Mouse (Mus musculus) hindbrain, embryonic 14.5 days (tissue): ENCODE data around the gene Mrps36. TPM values are rescaled to one million over a fixed set of nuclear protein-coding genes. Genes with fewer than 3 reads are reported as not detected.

Experiments used
- ATAC-seq: fragments of 200-750 bp; cut with Nextera tagmentation; 2 replicates; pipeline ENCODE4 v1.8.0; 2017; ENCODE audit warnings: moderate number of reproducible peaks, mild to moderate bottlenecking, moderate TSS enrichment, moderate library complexity; ENCODE audit not compliant: low FRiP score
- DNase-seq: peaks from one replicate; pipeline ENCODE4 v3.0.0-alpha.2; 2015; ENCODE audit warnings: low spot score
- H3K27ac ChIP-seq: fragments of 300-500 bp; sonication (generic); 2 replicates; pipeline ENCODE4 v1.5.1; 2014; ENCODE audit warnings: mild to moderate bottlenecking, moderate library complexity
- H3K27me3 ChIP-seq: fragments of 300-500 bp; sonication (generic); 2 replicates; pipeline ENCODE4 v1.6.1; 2014; ENCODE audit warnings: mild to moderate bottlenecking, low read length, mixed read lengths; ENCODE audit not compliant: control insufficient read depth, insufficient read depth
- H3K36me3 ChIP-seq: fragments of 300-500 bp; sonication (generic); replicated peaks from 2 replicates; pipeline ENCODE4 v1.6.1; 2014; ENCODE audit not compliant: control insufficient read depth, insufficient read depth
- H3K4me1 ChIP-seq: fragments of 300-500 bp; sonication (generic); replicated peaks from 2 replicates; pipeline ENCODE4 v1.6.1; 2014; ENCODE audit warnings: antibody characterized with exemption, low read length, mixed read lengths; ENCODE audit not compliant: control insufficient read depth, insufficient read depth
- H3K4me2 ChIP-seq: fragments of 300-500 bp; sonication (generic); replicated peaks from 2 replicates; pipeline ENCODE4 v1.6.1; 2014; ENCODE audit warnings: mild to moderate bottlenecking, moderate library complexity
- H3K4me3 ChIP-seq: fragments of 300-500 bp; sonication (generic); replicated peaks from 2 replicates; pipeline ENCODE4 v1.5.1; 2014; ENCODE audit warnings: mild to moderate bottlenecking, low read length
- H3K9ac ChIP-seq: fragments of 300-500 bp; sonication (generic); 2 replicates; pipeline ENCODE4 v1.6.1; 2014
- H3K9me3 ChIP-seq: fragments of 300-500 bp; sonication (generic); 2 replicates; pipeline ENCODE4 v1.6.1; 2016; ENCODE audit warnings: low read length; ENCODE audit not compliant: control insufficient read depth
- WGBS: fragments of 180-500 bp; shearing (Covaris S2); extraction: QIAGEN DNeasy Blood & Tissue Kit; methylation state at CpG from one replicate; pipeline ENCODE4 v1.1.7; 2014; 5-methylcytosine and 5-hydroxymethylcytosine counted together
- polyA plus RNA-seq: library from polyadenylated mRNA; unstranded; fragments of >200 nt; fragmentation: Nextera tagmentation; extraction: Ambion mirVana; gene quantifications from 2 replicates; pipeline ENCODE4 v1.2.1, GENCODE M21; 2014

The Mrps36 gene
- polyA plus RNA-seq, 1 experiment from 2014 or later = 169 TPM

GRCm38 (mm10) chr13:100728086-100728485, 16.4 kb downstream of the Mrps36 start:
- no peak overlapping the region for H3K4me3 ChIP-seq
- H3K4me2 ChIP-seq = no peak overlapping the region
- H3K9ac ChIP-seq = no peak overlapping the region
- peaks cover 12% of the 10 kb centered on the region for H3K4me1 ChIP-seq
- H3K36me3 ChIP-seq = peaks cover 17% of the 10 kb centered on the region
- ATAC-seq (no peak), DNase-seq (no peak)
- H3K9me3 ChIP-seq = no peaks in the 10 kb centered on the region
- 96% methylated on average over 5 of the region's 5 CpGs for WGBS
- no peak overlapping the region for H3K27ac ChIP-seq
- no peaks in the 10 kb centered on the region for H3K27me3 ChIP-seq

- Histone ChIP-seq H3K9me3 (no peaks in the 10 kb centered on the region), H3K4me3 (no peak overlapping the region), H3K27me3 (no peaks in the 10 kb centered on the region), H3K4me1 (peaks cover 12% of the 10 kb centered on the region), H3K27ac (no peak overlapping the region), H3K4me2 (no peak overlapping the region), H3K9ac (no peak overlapping the region), H3K36me3 (peaks cover 40% of the 10 kb centered on the region)
- 92% methylated on average over 10 of the region's 10 CpGs for WGBS
- no peak for DNase-seq
- no peak for ATAC-seq
Measured at GRCm38 (mm10) chr13:100725194-100725593, 19.3 kb downstream of the Mrps36 start.

- Histone ChIP-seq H3K4me1 (peaks cover 4% of the 10 kb centered on the region), H3K9ac (no peak overlapping the region), H3K4me3 (no peak overlapping the region), H3K36me3 (peaks cover 49% of the 10 kb centered on the region), H3K27ac (0 out of 2 replicates have a peak overlapping the region, but pooled peaks have one; percentile 46), H3K27me3 (no peaks in the 10 kb centered on the region), H3K9me3 (no peaks in the 10 kb centered on the region), H3K4me2 (no peak overlapping the region)
- WGBS = 66% methylated on average over 7 of the region's 7 CpGs
- DNase-seq (peak; percentile 39), ATAC-seq (peak; percentile 27; the same call in 1 of the 2 replicates)
Measured at GRCm38 (mm10) chr13:100724051-100724754, 20.3 kb downstream of the Mrps36 start.

GRCm38 (mm10) chr13:100721656-100722055, 22.8 kb downstream of the Mrps36 start:
- Histone ChIP-seq H3K27ac (no peak overlapping the region), H3K36me3 (peaks cover 55% of the 10 kb centered on the region), H3K9me3 (no peaks in the 10 kb centered on the region), H3K9ac (no peak overlapping the region), H3K4me3 (no peak overlapping the region), H3K27me3 (no peaks in the 10 kb centered on the region), H3K4me1 (no peaks in the 10 kb centered on the region), H3K4me2 (no peak overlapping the region)
- 95% methylated on average over 5 of the region's 5 CpGs for WGBS
- no peak for DNase-seq
- no peak for ATAC-seq

- Histone ChIP-seq H3K36me3 (peaks cover 90% of the 10 kb centered on the region), H3K4me2 (no peak overlapping the region), H3K9me3 (no peaks in the 10 kb centered on the region), H3K27ac (no peak overlapping the region), H3K4me3 (no peak overlapping the region), H3K27me3 (no peaks in the 10 kb centered on the region), H3K9ac (no peak overlapping the region), H3K4me1 (no peaks in the 10 kb centered on the region)
- 94% methylated on average over 6 of the region's 6 CpGs for WGBS
- ATAC-seq (no peak), DNase-seq (no peak)
Measured at GRCm38 (mm10) chr13:100715467-100715866, 29.0 kb downstream of the Mrps36 start.

GRCm38 (mm10) chr13:100706206-100706605, 38.3 kb downstream of the Mrps36 start:
- H3K9ac ChIP-seq = no peak overlapping the region
- no peak overlapping the region for H3K27ac ChIP-seq
- H3K9me3 ChIP-seq = no peaks in the 10 kb centered on the region
- DNase-seq (no peak), ATAC-seq (no peak)
- H3K4me1 ChIP-seq = no peaks in the 10 kb centered on the region
- no peak overlapping the region for H3K4me2 ChIP-seq
- no peaks in the 10 kb centered on the region for H3K27me3 ChIP-seq
- peaks cover 92% of the 10 kb centered on the region for H3K36me3 ChIP-seq
- 94% methylated on average over 7 of the region's 7 CpGs for WGBS
- H3K4me3 ChIP-seq = no peak overlapping the region

- ATAC-seq = no peak
- Histone ChIP-seq H3K4me2 (no peak overlapping the region), H3K4me3 (no peak overlapping the region), H3K27ac (no peak overlapping the region), H3K36me3 (peaks cover 91% of the 10 kb centered on the region), H3K9me3 (no peaks in the 10 kb centered on the region), H3K4me1 (no peaks in the 10 kb centered on the region), H3K27me3 (no peaks in the 10 kb centered on the region), H3K9ac (no peak overlapping the region)
- 90% methylated on average over 2 of the region's 2 CpGs for WGBS
- no peak for DNase-seq
Measured at GRCm38 (mm10) chr13:100703468-100703867, 41.0 kb downstream of the Mrps36 start.

- WGBS = 98% methylated on average over 10 of the region's 10 CpGs
- Histone ChIP-seq H3K36me3 (peaks cover 77% of the 10 kb centered on the region), H3K9ac (no peak overlapping the region), H3K4me3 (no peak overlapping the region), H3K4me1 (no peaks in the 10 kb centered on the region), H3K9me3 (no peaks in the 10 kb centered on the region), H3K27ac (no peak overlapping the region), H3K4me2 (no peak overlapping the region), H3K27me3 (no peaks in the 10 kb centered on the region)
- ATAC-seq = no peak
- DNase-seq = no peak
Measured at GRCm38 (mm10) chr13:100698866-100699265, 45.6 kb downstream of the Mrps36 start.

- Histone ChIP-seq H3K4me1 (no peaks in the 10 kb centered on the region), H3K36me3 (peaks cover 65% of the 10 kb centered on the region), H3K27me3 (no peaks in the 10 kb centered on the region), H3K9me3 (no peaks in the 10 kb centered on the region), H3K4me2 (no peak overlapping the region), H3K27ac (no peak overlapping the region), H3K9ac (no peak overlapping the region), H3K4me3 (no peak overlapping the region)
- WGBS = 88% methylated on average over 3 of the region's 3 CpGs
- DNase-seq (no peak), ATAC-seq (no peak)
Measured at GRCm38 (mm10) chr13:100697541-100697940, 46.9 kb downstream of the Mrps36 start.

GRCm38 (mm10) chr13:100687513-100687912, 56.9 kb downstream of the Mrps36 start:
- no peak for ATAC-seq
- H3K36me3 ChIP-seq = no peaks in the 10 kb centered on the region
- H3K27me3 ChIP-seq = no peaks in the 10 kb centered on the region
- no peak overlapping the region for H3K27ac ChIP-seq
- no peaks in the 10 kb centered on the region for H3K9me3 ChIP-seq
- no peak overlapping the region for H3K4me3 ChIP-seq
- no peak overlapping the region for H3K9ac ChIP-seq
- no peak for DNase-seq
- no peak overlapping the region for H3K4me2 ChIP-seq
- no peaks in the 10 kb centered on the region for H3K4me1 ChIP-seq
- 65% methylated on average over 7 of the region's 7 CpGs for WGBS
